Mouse (Mus musculus) liver, postnatal 0 days (tissue): ENCODE data around the gene Ywhae. TPM values are rescaled to one million over a fixed set of nuclear protein-coding genes. Genes with fewer than 3 reads are reported as not detected.

ENCODE experiments used
- ATAC-seq: fragments of 200-750 bp; cut with Nextera tagmentation; 2 replicates; pipeline ENCODE4 v1.8.0; 2017; ENCODE audit warnings: mild to moderate bottlenecking, moderate library complexity
- DNase-seq: peaks from one replicate; pipeline ENCODE4 v3.0.0-alpha.2; 2016
- H3K27ac ChIP-seq: fragments of 300-500 bp; sonication (generic); 2 replicates; pipeline ENCODE4 v1.5.1; 2014; ENCODE audit warnings: antibody characterized with exemption, moderate library complexity, mild to moderate bottlenecking, low read depth
- H3K27me3 ChIP-seq: fragments of 300-500 bp; sonication (generic); 2 replicates; pipeline ENCODE4 v1.6.1; 2014; ENCODE audit warnings: low read length, control low read depth, mixed read lengths; ENCODE audit not compliant: insufficient read depth
- H3K36me3 ChIP-seq: fragments of 300-500 bp; sonication (generic); replicated peaks from 2 replicates; pipeline ENCODE4 v1.6.1; 2014; ENCODE audit warnings: mild to moderate bottlenecking, control low read depth, low read length, moderate library complexity, mixed read lengths; ENCODE audit not compliant: insufficient read depth
- H3K4me1 ChIP-seq: fragments of 300-500 bp; sonication (generic); 2 replicates; pipeline ENCODE4 v1.6.1; 2014; ENCODE audit warnings: antibody characterized with exemption, mild to moderate bottlenecking, control low read depth; ENCODE audit not compliant: insufficient read depth
- H3K4me2 ChIP-seq: fragments of 300-500 bp; sonication (generic); 2 replicates; pipeline ENCODE4 v1.6.1; 2014; ENCODE audit warnings: low read depth, mild to moderate bottlenecking, low read length, moderate library complexity, mixed read lengths
- H3K4me3 ChIP-seq: fragments of 300-500 bp; sonication (generic); 2 replicates; pipeline ENCODE4 v1.5.1; 2014; ENCODE audit warnings: low read depth, low read length
- H3K9ac ChIP-seq: fragments of 300-500 bp; sonication (generic); replicated peaks from 2 replicates; pipeline ENCODE4 v1.6.1; 2014; ENCODE audit warnings: mild to moderate bottlenecking, moderate library complexity
- H3K9me3 ChIP-seq: fragments of 300-500 bp; sonication (generic); 2 replicates; pipeline ENCODE4 v1.6.1; 2016; ENCODE audit warnings: mild to moderate bottlenecking, control low read depth, low read length, mixed read lengths
- CTCF ChIP-seq: sonication (generic); IDR thresholded peaks from 2 replicates; pipeline ENCODE4 v1.5.1; 2016; ENCODE audit warnings: antibody characterized with exemption, low read depth
- EP300 ChIP-seq: IDR thresholded peaks from 2 replicates; pipeline ENCODE4 v1.6.1; 2016; ENCODE audit warnings: antibody characterized with exemption, low read depth, mild to moderate bottlenecking
- WGBS: fragments of 180-500 bp; shearing (Covaris S2); extraction: QIAGEN DNeasy Blood & Tissue Kit; methylation state at CpG from one replicate; pipeline ENCODE4 v1.1.7; 2014; ENCODE audit not compliant: insufficient replicate concordance; 5-methylcytosine and 5-hydroxymethylcytosine counted together
- polyA plus RNA-seq: library from polyadenylated mRNA; unstranded; fragments of >200 nt; fragmentation: Nextera tagmentation; extraction: Ambion mirVana; gene quantifications from 2 replicates; pipeline ENCODE4 v1.2.1, GENCODE M21; 2015

Gene Ywhae
- polyA plus RNA-seq, 1 experiment from 2014 or later: 204 TPM

DNA sequence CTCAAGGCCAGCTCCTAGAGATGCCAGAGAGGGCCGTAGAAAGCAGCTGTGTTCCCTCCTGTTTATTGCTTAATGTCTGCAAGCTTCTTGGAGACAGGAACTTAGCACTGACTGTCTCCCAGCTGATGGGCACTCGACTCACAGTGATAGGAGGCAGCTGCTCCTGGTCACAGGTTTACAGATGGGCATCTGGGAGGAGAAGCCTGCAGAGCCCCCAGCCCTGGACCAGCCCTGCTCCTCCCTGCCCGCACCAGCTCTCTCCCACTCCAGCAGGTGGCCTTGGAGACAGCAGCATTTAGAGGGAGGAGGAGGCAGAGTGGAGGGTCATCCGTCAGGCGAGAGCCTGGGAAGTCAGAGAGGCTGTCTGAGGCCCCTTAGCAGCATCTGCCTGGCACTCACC, 74.8 kb downstream of the Ywhae start:
- H3K27me3 ChIP-seq: no peaks in the 10 kb centered on the region
- no peaks in the 10 kb centered on the region for H3K36me3 ChIP-seq
- TF ChIP-seq CTCF (no peak), EP300 (no peak)
- ATAC-seq: no peak
- H3K27ac ChIP-seq: no peak overlapping the region
- H3K4me2 ChIP-seq: no peak overlapping the region
- DNase-seq: no peak
- H3K9ac ChIP-seq: no peak overlapping the region
- WGBS: 61% methylated on average over 5 of the region's 5 CpGs
- no peak overlapping the region for H3K4me3 ChIP-seq
- H3K4me1 ChIP-seq: no peaks in the 10 kb centered on the region
- no peaks in the 10 kb centered on the region for H3K9me3 ChIP-seq

DNA sequence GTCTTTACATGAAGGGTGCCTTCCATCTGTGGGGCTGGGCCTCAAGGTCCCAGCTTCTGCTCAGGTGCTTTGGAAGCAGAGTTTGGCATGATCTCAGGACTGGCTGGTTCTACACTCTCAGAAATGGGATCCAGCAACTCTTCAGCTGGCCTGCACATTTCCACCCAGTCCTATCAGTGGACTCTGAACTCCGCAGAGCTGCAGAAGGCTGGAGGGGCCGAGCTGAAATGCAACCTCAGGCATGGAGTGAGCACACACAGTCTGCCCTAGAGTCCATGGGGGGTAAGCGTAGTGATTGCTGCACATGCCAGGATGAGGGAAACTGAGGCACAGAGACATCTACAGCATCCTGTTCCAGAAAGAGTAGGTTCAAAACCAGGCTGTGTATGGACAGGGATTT, 77.9 kb downstream of the Ywhae start:
- Histone ChIP-seq H3K9me3 (no peaks in the 10 kb centered on the region), H3K27me3 (no peaks in the 10 kb centered on the region), H3K4me3 (no peak overlapping the region), H3K36me3 (no peaks in the 10 kb centered on the region), H3K4me2 (no peak overlapping the region), H3K27ac (no peak overlapping the region), H3K4me1 (no peaks in the 10 kb centered on the region), H3K9ac (no peak overlapping the region)
- TF ChIP-seq CTCF (no peak), EP300 (no peak)
- DNase-seq: no peak
- WGBS: 55% methylated on average over 3 of the region's 3 CpGs
- no peak for ATAC-seq

DNA sequence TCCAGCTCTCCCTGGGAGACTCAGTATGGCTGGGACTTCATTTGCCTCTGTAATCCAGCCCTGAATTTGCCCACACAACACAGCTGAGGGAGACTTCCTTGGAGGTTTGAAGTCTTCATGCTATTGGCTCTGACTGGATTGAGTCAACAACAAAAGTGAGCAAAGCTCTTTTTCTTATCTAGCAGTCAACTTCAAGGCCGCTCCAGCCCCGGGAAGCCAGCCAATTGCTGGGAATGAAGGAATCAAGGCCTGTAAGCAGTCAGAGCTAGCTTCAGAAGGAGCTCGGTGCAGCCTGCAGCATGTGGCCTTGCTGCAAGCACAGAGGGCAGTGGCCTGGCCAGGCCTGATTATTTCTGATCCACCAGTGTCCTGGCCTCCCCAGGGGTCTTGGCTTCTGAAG, 79.2 kb downstream of the Ywhae start:
- no peaks in the 10 kb centered on the region for H3K9me3 ChIP-seq
- 42% methylated on average over 3 of the region's 3 CpGs for WGBS
- H3K27me3 ChIP-seq: no peaks in the 10 kb centered on the region
- H3K36me3 ChIP-seq: no peaks in the 10 kb centered on the region
- no peaks in the 10 kb centered on the region for H3K4me1 ChIP-seq
- TF ChIP-seq CTCF (no peak), EP300 (no peak; the same call in 1 of the 2 replicates)
- no peak overlapping the region for H3K4me2 ChIP-seq
- H3K27ac ChIP-seq: no peak overlapping the region
- no peak overlapping the region for H3K9ac ChIP-seq
- ATAC-seq (peak; percentile 25), DNase-seq (peak; percentile 49)
- no peak overlapping the region for H3K4me3 ChIP-seq

DNA sequence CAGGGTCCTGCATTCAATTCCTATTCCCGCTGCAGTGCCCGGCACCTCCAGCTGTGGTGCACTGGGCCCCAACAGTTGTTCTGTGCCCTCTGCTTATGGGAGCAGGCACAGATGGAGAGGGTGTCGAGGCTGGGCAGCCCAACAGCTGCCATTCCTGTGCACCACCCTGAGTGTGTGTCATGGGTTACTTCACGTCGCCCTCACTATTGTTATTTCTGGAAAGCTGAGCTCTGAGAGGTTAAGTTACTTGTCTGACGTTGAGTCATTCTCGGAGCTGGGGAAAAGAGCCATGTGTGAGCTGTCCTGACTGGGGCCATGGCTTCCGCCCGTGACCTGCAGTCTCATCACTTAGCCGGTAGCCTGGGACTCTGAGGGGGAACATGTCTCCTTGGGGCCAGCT, 80.4 kb downstream of the Ywhae start:
- Histone ChIP-seq H3K4me1 (no peaks in the 10 kb centered on the region), H3K27ac (no peak overlapping the region), H3K27me3 (no peaks in the 10 kb centered on the region), H3K4me3 (no peak overlapping the region), H3K9me3 (no peaks in the 10 kb centered on the region), H3K36me3 (no peaks in the 10 kb centered on the region), H3K4me2 (no peak overlapping the region), H3K9ac (no peak overlapping the region)
- WGBS: 66% methylated on average over 10 of the region's 10 CpGs
- ATAC-seq (no peak), DNase-seq (no peak)
- TF ChIP-seq EP300 (no peak), CTCF (no peak)

Other genes starting within 250 kb of the Ywhae start
- gene Prpf8, start 246.1 kb upstream of the Ywhae start, polyA plus RNA-seq: 12.1 and 13.9 TPM in 2 replicates
- gene Rilp, start 222.8 kb upstream of the Ywhae start, polyA plus RNA-seq: 13.2 and 13.4 TPM in 2 replicates
- 3.1 TPM in 2 replicates for gene Scarf1, start 219.3 kb upstream of the Ywhae start, polyA plus RNA-seq
- gene Slc43a2, start 201.2 kb upstream of the Ywhae start, polyA plus RNA-seq: 5.9 and 7.2 TPM in 2 replicates
- gene Pitpna, start 144.8 kb upstream of the Ywhae start, polyA plus RNA-seq: 30.1 and 36.7 TPM in 2 replicates
- 16.7 TPM in 2 replicates for gene Inpp5k, start 101.9 kb upstream of the Ywhae start, polyA plus RNA-seq
- gene Myo1c, start 82.4 kb upstream of the Ywhae start, polyA plus RNA-seq: 19.4 and 22.4 TPM in 2 replicates
- 35.0 and 36.0 TPM in 2 replicates for gene Crk, start 53.6 kb upstream of the Ywhae start, polyA plus RNA-seq
- not detected in 2 replicates for gene Doc2b, start 63.2 kb downstream of the Ywhae start, polyA plus RNA-seq
- gene Rph3al, start 205.6 kb downstream of the Ywhae start, polyA plus RNA-seq: 0.83 and 0.86 TPM in 2 replicates